Mouse (Mus musculus): ENCODE results near the gene Mfsd14a. TPM values are rescaled to one million over a fixed set of nuclear protein-coding genes. Genes with fewer than 3 reads are reported as not detected.

The Mfsd14a gene
- total and polyA plus RNA-seq, 2 experiments from 2014 or later: 49.3 to 53.4 TPM

- DNase-seq (ENCODE audit: low spot score): peak; percentile 72
- peak overlapping the region; percentile 94 for H3K4me3 ChIP-seq (ENCODE audit: low read length)
- no peaks in the 10 kb centered on the region for H3K27me3 ChIP-seq (ENCODE audit: insufficient read depth, low read length)
- WGBS: 4% methylated on average over 22 of the region's 22 CpGs
- peak; percentile 85 for ATAC-seq
- H3K4me2 ChIP-seq (ENCODE audit: low read depth, low read length): peak overlapping the region; percentile 81
- H3K27ac ChIP-seq: peak overlapping the region; percentile 89
- H3K4me1 ChIP-seq (ENCODE audit: insufficient read depth, low read length): no peaks in the 10 kb centered on the region
- peak overlapping the region; percentile 66 for H3K9ac ChIP-seq (replicated peaks; ENCODE audit: low read length)
- H3K9me3 ChIP-seq (ENCODE audit: low read length): no peaks in the 10 kb centered on the region
- H3K36me3 ChIP-seq (ENCODE audit: insufficient read depth, low read length): peaks cover 21% of the 10 kb centered on the region; the same call in 1 of the 2 replicates
- TF ChIP-seq CTCF (IDR thresholded peaks at IDR 0.05; ENCODE audit: low read depth): peak; percentile 51
Measured at GRCm38 (mm10) chr3:116594076-116594727, 68.3 kb downstream of the Mfsd14a start.

GRCm38 (mm10) chr3:116582201-116582600, 80.3 kb downstream of the Mfsd14a start:
- no peak overlapping the region for H3K4me3 ChIP-seq (ENCODE audit: low read length)
- no peaks in the 10 kb centered on the region for H3K9me3 ChIP-seq (ENCODE audit: low read length)
- DNase-seq (ENCODE audit: low spot score) (no peak), ATAC-seq (no peak)
- H3K36me3 ChIP-seq (ENCODE audit: insufficient read depth, low read length): peaks cover 45% of the 10 kb centered on the region
- H3K4me2 ChIP-seq (ENCODE audit: low read depth, low read length): no peak overlapping the region
- no peak for TF ChIP-seq CTCF (IDR thresholded peaks at IDR 0.05; ENCODE audit: low read depth)
- 95% methylated on average over 9 of the region's 9 CpGs for WGBS
- H3K4me1 ChIP-seq (ENCODE audit: insufficient read depth, low read length): no peaks in the 10 kb centered on the region
- H3K27ac ChIP-seq: no peak overlapping the region
- H3K27me3 ChIP-seq (ENCODE audit: insufficient read depth, low read length): no peaks in the 10 kb centered on the region
- no peak overlapping the region for H3K9ac ChIP-seq (replicated peaks; ENCODE audit: low read length)

Other genes starting within 250 kb of the Mfsd14a start
- gene Cdc14a, start 238.6 kb downstream of the Mfsd14a start, total RNA-seq (2014; rRNA removed): 7.2 and 13.3 TPM in 2 replicates
- gene Cdc14a, start 238.6 kb downstream of the Mfsd14a start, polyA plus RNA-seq (2015; fragmentation: Nextera tagmentation; extraction: Ambion mirVana): 3.8 and 4.3 TPM in 2 replicates
- 70.9 and 77.8 TPM in 2 replicates for gene Rtca, start 154.5 kb downstream of the Mfsd14a start, total RNA-seq (2014; rRNA removed)
- 132 and 138 TPM in 2 replicates for gene Rtca, start 154.5 kb downstream of the Mfsd14a start, polyA plus RNA-seq (2015; fragmentation: Nextera tagmentation; extraction: Ambion mirVana)
- 9.7 and 36.1 TPM in 2 replicates for gene Dbt, start 149.6 kb downstream of the Mfsd14a start, total RNA-seq (2014; rRNA removed)
- 13.8 and 14.8 TPM in 2 replicates for gene Dbt, start 149.6 kb downstream of the Mfsd14a start, polyA plus RNA-seq (2015; fragmentation: Nextera tagmentation; extraction: Ambion mirVana)
- 0.05 TPM in 1 of 2 replicates, not detected in the other for gene Lrrc39, start 99.7 kb downstream of the Mfsd14a start, total RNA-seq (2014; rRNA removed)
- gene Lrrc39, start 99.7 kb downstream of the Mfsd14a start, polyA plus RNA-seq (2015; fragmentation: Nextera tagmentation; extraction: Ambion mirVana): 0.30 and 0.33 TPM in 2 replicates
- 7.0 and 7.7 TPM in 2 replicates for gene Sass6, start 67.7 kb downstream of the Mfsd14a start, total RNA-seq (2014; rRNA removed)
- gene Sass6, start 67.7 kb downstream of the Mfsd14a start, polyA plus RNA-seq (2015; fragmentation: Nextera tagmentation; extraction: Ambion mirVana): 9.6 and 10.0 TPM in 2 replicates
- 5.1 and 7.2 TPM in 2 replicates for gene Trmt13, start 48.1 kb downstream of the Mfsd14a start, total RNA-seq (2014; rRNA removed)
- gene Trmt13, start 48.1 kb downstream of the Mfsd14a start, polyA plus RNA-seq (2015; fragmentation: Nextera tagmentation; extraction: Ambion mirVana): 19.6 and 19.9 TPM in 2 replicates
- not detected in 2 replicates for gene Gm43191, start 18.6 kb upstream of the Mfsd14a start, total RNA-seq (2014; rRNA removed)
- gene Gm43191, start 18.6 kb upstream of the Mfsd14a start, polyA plus RNA-seq (2015; fragmentation: Nextera tagmentation; extraction: Ambion mirVana): not detected in 2 replicates
- gene Slc35a3, start 50.2 kb upstream of the Mfsd14a start, total RNA-seq (2014; rRNA removed): 15.9 and 20.7 TPM in 2 replicates
- gene Slc35a3, start 50.2 kb upstream of the Mfsd14a start, polyA plus RNA-seq (2015; fragmentation: Nextera tagmentation; extraction: Ambion mirVana): 7.0 and 8.0 TPM in 2 replicates
- 14.3 and 16.1 TPM in 2 replicates for gene Agl, start 145.5 kb upstream of the Mfsd14a start, total RNA-seq (2014; rRNA removed)
- gene Agl, start 145.5 kb upstream of the Mfsd14a start, polyA plus RNA-seq (2015; fragmentation: Nextera tagmentation; extraction: Ambion mirVana): 13.6 and 13.9 TPM in 2 replicates
- gene Frrs1, start 196.8 kb upstream of the Mfsd14a start, total RNA-seq (2014; rRNA removed): 3.3 and 4.1 TPM in 2 replicates
- gene Frrs1, start 196.8 kb upstream of the Mfsd14a start, polyA plus RNA-seq (2015; fragmentation: Nextera tagmentation; extraction: Ambion mirVana): 5.0 and 6.0 TPM in 2 replicates

All from hindbrain, postnatal 0 days (tissue).